Mouse (Mus musculus) intestine, embryonic 14.5 days (tissue): ENCODE measurements at regions not wholly inside any gene's neighbourhood (a gene's known extent, or its start where the extent isn't known, plus 50 kb on each side); places are given as distances from the start of the nearest gene placed in this dataset.
A peak's percentile ranks its signal among the peaks of the same experiment; 100 is the strongest.

Source experiments
- ATAC-seq: fragments of 200-750 bp; cut with Nextera tagmentation; replicated peaks from 2 replicates; pipeline ENCODE4 v1.8.0; 2017; ENCODE audit warnings: low read depth, moderate number of reproducible peaks, moderate TSS enrichment, moderate library complexity; ENCODE audit not compliant: low FRiP score, low TSS enrichment
- DNase-seq: peaks from one replicate; pipeline ENCODE4 v3.0.0-alpha.2; 2018; ENCODE audit warnings: low spot score
- H3K27ac ChIP-seq: fragments of 300-500 bp; sonication (generic); 2 replicates; pipeline ENCODE4 v1.5.1; 2014; ENCODE audit warnings: low read depth, mild to moderate bottlenecking, control low read depth
- H3K27me3 ChIP-seq: fragments of 300-500 bp; sonication (generic); replicated peaks from 2 replicates; pipeline ENCODE4 v1.6.1; 2014; ENCODE audit warnings: low read length, control low read depth; ENCODE audit not compliant: control insufficient read depth, insufficient read depth
- H3K36me3 ChIP-seq: fragments of 300-500 bp; sonication (generic); 2 replicates; pipeline ENCODE4 v1.6.1; 2014; ENCODE audit warnings: low read length, control low read depth; ENCODE audit not compliant: control insufficient read depth, insufficient read depth
- H3K4me1 ChIP-seq: fragments of 300-500 bp; sonication (generic); replicated peaks from 2 replicates; pipeline ENCODE4 v1.6.1; 2014; ENCODE audit warnings: low read length, control low read depth, mixed read lengths; ENCODE audit not compliant: control insufficient read depth, insufficient read depth
- H3K4me2 ChIP-seq: fragments of 300-500 bp; sonication (generic); 2 replicates; pipeline ENCODE4 v1.6.1; 2014; ENCODE audit warnings: low read length
- H3K4me3 ChIP-seq: fragments of 300-500 bp; sonication (generic); 2 replicates; pipeline ENCODE4 v1.5.1; 2014; ENCODE audit warnings: low read depth, low read length, control low read depth, mixed read lengths
- H3K9ac ChIP-seq: fragments of 300-500 bp; sonication (generic); 2 replicates; pipeline ENCODE4 v1.6.1; 2014; ENCODE audit warnings: mild to moderate bottlenecking, low read length
- H3K9me3 ChIP-seq: fragments of 300-500 bp; sonication (generic); 2 replicates; pipeline ENCODE4 v1.6.1; 2016; ENCODE audit warnings: low read length, control low read depth; ENCODE audit not compliant: control insufficient read depth
- WGBS: fragments of 180-500 bp; shearing (Covaris S2); extraction: QIAGEN DNeasy Blood & Tissue Kit; methylation state at CpG from one replicate; pipeline ENCODE4 v1.1.7; 2014; 5-methylcytosine and 5-hydroxymethylcytosine counted together

- H3K4me1 ChIP-seq: no peaks in the 10 kb centered on the region
- H3K4me3 ChIP-seq: no peak overlapping the region
- ATAC-seq: peak; percentile 90
- no peaks in the 10 kb centered on the region for H3K9me3 ChIP-seq
- no peaks in the 10 kb centered on the region for H3K36me3 ChIP-seq
- no peaks in the 10 kb centered on the region for H3K27me3 ChIP-seq
- WGBS: 70% methylated on average over 8 of the region's 12 CpGs
- no peak overlapping the region for H3K27ac ChIP-seq
- no peak for DNase-seq
- H3K4me2 ChIP-seq: no peak overlapping the region
- no peak overlapping the region for H3K9ac ChIP-seq
Observed at GRCm38 (mm10) chr17:50419966-50420365, 89.2 kb upstream of the Plcl2 start.

GRCm38 (mm10) chr17:50420690-50421089, 88.5 kb upstream of the Plcl2 start:
- DNase-seq (no peak), ATAC-seq (no peak)
- Histone ChIP-seq H3K4me2 (no peak overlapping the region), H3K4me1 (no peaks in the 10 kb centered on the region), H3K27ac (no peak overlapping the region), H3K36me3 (no peaks in the 10 kb centered on the region), H3K9ac (no peak overlapping the region), H3K4me3 (no peak overlapping the region), H3K9me3 (no peaks in the 10 kb centered on the region), H3K27me3 (no peaks in the 10 kb centered on the region)
- WGBS: 95% methylated on average over 6 of the region's 6 CpGs

GRCm38 (mm10) chr17:50421476-50421875, 87.7 kb upstream of the Plcl2 start:
- Histone ChIP-seq H3K9me3 (no peaks in the 10 kb centered on the region), H3K4me3 (no peak overlapping the region), H3K27ac (no peak overlapping the region), H3K27me3 (no peaks in the 10 kb centered on the region), H3K36me3 (no peaks in the 10 kb centered on the region), H3K9ac (no peak overlapping the region), H3K4me1 (no peaks in the 10 kb centered on the region), H3K4me2 (no peak overlapping the region)
- ATAC-seq: no peak
- no peak for DNase-seq
- WGBS: 96% methylated on average over 10 of the region's 10 CpGs

- no peak for DNase-seq
- no peaks in the 10 kb centered on the region for H3K9me3 ChIP-seq
- H3K27me3 ChIP-seq: no peaks in the 10 kb centered on the region
- no peak for ATAC-seq
- H3K36me3 ChIP-seq: no peaks in the 10 kb centered on the region
- no peak overlapping the region for H3K9ac ChIP-seq
- H3K4me2 ChIP-seq: no peak overlapping the region
- H3K4me1 ChIP-seq: no peaks in the 10 kb centered on the region
- 88% methylated on average over 3 of the region's 3 CpGs for WGBS
- H3K27ac ChIP-seq: no peak overlapping the region
- H3K4me3 ChIP-seq: no peak overlapping the region
Observed at GRCm38 (mm10) chr17:50425110-50425509, 84.1 kb upstream of the Plcl2 start.

GRCm38 (mm10) chr17:50425531-50425930, 83.7 kb upstream of the Plcl2 start:
- DNase-seq (no peak), ATAC-seq (no peak)
- H3K4me1 ChIP-seq: no peaks in the 10 kb centered on the region
- no peak overlapping the region for H3K27ac ChIP-seq
- 87% methylated on average over 4 of the region's 4 CpGs for WGBS
- H3K4me2 ChIP-seq: no peak overlapping the region
- H3K4me3 ChIP-seq: no peak overlapping the region
- no peaks in the 10 kb centered on the region for H3K36me3 ChIP-seq
- no peaks in the 10 kb centered on the region for H3K27me3 ChIP-seq
- no peak overlapping the region for H3K9ac ChIP-seq
- no peaks in the 10 kb centered on the region for H3K9me3 ChIP-seq

- Histone ChIP-seq H3K4me2 (no peak overlapping the region), H3K27me3 (no peaks in the 10 kb centered on the region), H3K27ac (no peak overlapping the region), H3K9me3 (no peaks in the 10 kb centered on the region), H3K4me3 (no peak overlapping the region), H3K36me3 (no peaks in the 10 kb centered on the region), H3K9ac (no peak overlapping the region), H3K4me1 (no peaks in the 10 kb centered on the region)
- 72% methylated on average over 7 of the region's 7 CpGs for WGBS
- DNase-seq (no peak), ATAC-seq (no peak)
Observed at GRCm38 (mm10) chr17:50426146-50426545, 83.1 kb upstream of the Plcl2 start.

GRCm38 (mm10) chr17:50427331-50428003, 81.7 kb upstream of the Plcl2 start:
- H3K27me3 ChIP-seq: no peaks in the 10 kb centered on the region
- DNase-seq (no peak), ATAC-seq (no peak)
- H3K4me2 ChIP-seq: no peak overlapping the region
- H3K9me3 ChIP-seq: no peaks in the 10 kb centered on the region
- H3K4me3 ChIP-seq: no peak overlapping the region
- no peaks in the 10 kb centered on the region for H3K36me3 ChIP-seq
- no peak overlapping the region for H3K9ac ChIP-seq
- H3K27ac ChIP-seq: no peak overlapping the region
- no peaks in the 10 kb centered on the region for H3K4me1 ChIP-seq
- WGBS: 34% methylated on average over 10 of the region's 10 CpGs

- ATAC-seq (no peak), DNase-seq (no peak)
- no peaks in the 10 kb centered on the region for H3K9me3 ChIP-seq
- H3K4me2 ChIP-seq: no peak overlapping the region
- H3K27me3 ChIP-seq: no peaks in the 10 kb centered on the region
- no peaks in the 10 kb centered on the region for H3K36me3 ChIP-seq
- WGBS: 61% methylated on average over 5 of the region's 5 CpGs
- H3K27ac ChIP-seq: no peak overlapping the region
- no peak overlapping the region for H3K4me3 ChIP-seq
- no peaks in the 10 kb centered on the region for H3K4me1 ChIP-seq
- no peak overlapping the region for H3K9ac ChIP-seq
Observed at GRCm38 (mm10) chr17:50428004-50428560, 81.1 kb upstream of the Plcl2 start.

GRCm38 (mm10) chr17:50432559-50432958, 76.6 kb upstream of the Plcl2 start:
- ATAC-seq (no peak), DNase-seq (no peak)
- Histone ChIP-seq H3K4me2 (no peak overlapping the region), H3K9me3 (no peaks in the 10 kb centered on the region), H3K9ac (no peak overlapping the region), H3K4me1 (no peaks in the 10 kb centered on the region), H3K27me3 (no peaks in the 10 kb centered on the region), H3K4me3 (no peak overlapping the region), H3K36me3 (no peaks in the 10 kb centered on the region), H3K27ac (no peak overlapping the region)
- 83% methylated on average over 6 of the region's 6 CpGs for WGBS
